Mouse (Mus musculus) Patski (cell line): Measurements from ENCODE around the gene Egr2. TPM values are rescaled to one million over a fixed set of nuclear protein-coding genes. Genes with fewer than 3 reads are reported as not detected.

Source experiments
- ATAC-seq: fragments of 100-300 bp; one replicate; pipeline ENCODE4 v1.8.0; 2021
- CTCF ChIA-PET: fragments of 350-600 bp; sonication (Branson Sonifier 250); formaldehyde crosslinking; loops from one replicate; lab custom pipeline; 2022; ENCODE audit warnings: inconsistent platforms; lab: Charles Lee
- POLR2A ChIA-PET: fragments of 350-600 bp; sonication (Branson Sonifier 250); formaldehyde crosslinking; loops from one replicate; lab custom pipeline; 2022; ENCODE audit warnings: antibody characterized with exemption, inconsistent platforms; lab: Charles Lee
- DNase-seq: peaks from one replicate; pipeline ENCODE4 v3.0.0-alpha.2; 2011; ENCODE audit warnings: low read depth, low spot score
- H3K27me3 ChIP-seq: fragments of 371-371 bp; one replicate; pipeline ENCODE4 v1.5.1; 2021
- CTCF ChIP-seq: fragments of 100-300 bp; IDR thresholded peaks from one replicate; pipeline ENCODE4 v1.5.1; 2021
- in situ Hi-C: fragments of 300-500 bp; cut with MboI; formaldehyde crosslinking; loops from 3 replicates; pipeline ENCODE4 v1.11.1; 2018; ENCODE audit warnings: low pct_unique_long_range_greater_than_20kb, mixed read lengths
- polyA plus RNA-seq: library from polyadenylated mRNA; unstranded; gene quantifications from one replicate; pipeline ENCODE4 v1.2.3, GENCODE M21; 2021

Gene Egr2
- polyA plus RNA-seq: 2.4 TPM

GRCm38 (mm10) chr10:67535256-67535655 is at the start of gene Egr2:
TSS of gene Egr2 (plus strand) at chr10:67535475.
- ATAC-seq (no peak), DNase-seq (no peak)
- in situ Hi-C loops: loop anchor here (5.0 to 10.0 kb wide), 3 partner anchors 192 to 450 kb away; no protein-coding TSS in a partner anchor
- CTCF ChIA-PET: interaction anchor here (1.2 to 1.9 kb wide), 2 partner anchors 220 to 230 kb away, joined by 6 read pairs; no protein-coding TSS in a partner anchor
- POLR2A ChIA-PET: no interaction called here
- no peak for TF ChIP-seq CTCF
- peaks cover 42% of the 10 kb centered on the region for H3K27me3 ChIP-seq

GRCm38 (mm10) chr10:67487496-67487895 is 47.8 kb upstream of the Egr2 start:
- ChIA-PET CTCF (no interaction called here), POLR2A (interaction anchor here (0.7 kb wide), 1 partner anchor 49 kb away, joined by 4 read pairs; no protein-coding TSS in a partner anchor)
- H3K27me3 ChIP-seq: no peaks in the 10 kb centered on the region
- in situ Hi-C loops: no loop called here
- no peak for TF ChIP-seq CTCF
- DNase-seq: peak; percentile 89
- peak; percentile 78 for ATAC-seq

GRCm38 (mm10) chr10:67489836-67490235 is 45.4 kb upstream of the Egr2 start:
- in situ Hi-C loops: no loop called here
- no peak for DNase-seq
- TF ChIP-seq CTCF: no peak
- no peaks in the 10 kb centered on the region for H3K27me3 ChIP-seq
- ChIA-PET POLR2A (no interaction called here), CTCF (no interaction called here)
- ATAC-seq: no peak

- no peak for DNase-seq
- ATAC-seq: no peak
- ChIA-PET POLR2A (no interaction called here), CTCF (no interaction called here)
- no peak for TF ChIP-seq CTCF
- H3K27me3 ChIP-seq: no peaks in the 10 kb centered on the region
- in situ Hi-C loops: no loop called here
These were observed 44.6 kb upstream of the Egr2 start for GRCm38 (mm10) chr10:67490632-67491031.

GRCm38 (mm10) chr10:67492161-67492571 is 43.1 kb upstream of the Egr2 start:
- TF ChIP-seq CTCF: no peak
- H3K27me3 ChIP-seq: no peaks in the 10 kb centered on the region
- in situ Hi-C loops: no loop called here
- DNase-seq (no peak), ATAC-seq (no peak)
- POLR2A ChIA-PET: interaction anchor here (0.5 kb wide), 1 partner anchor 11 kb away, joined by 4 read pairs; no protein-coding TSS in a partner anchor
- CTCF ChIA-PET: interaction anchor here (1.4 kb wide), 1 partner anchor 28 kb away, joined by 3 read pairs; no protein-coding TSS in a partner anchor

GRCm38 (mm10) chr10:67493556-67493955 is 41.7 kb upstream of the Egr2 start:
- no peak for TF ChIP-seq CTCF
- no peak for DNase-seq
- no peak for ATAC-seq
- in situ Hi-C loops: no loop called here
- H3K27me3 ChIP-seq: no peaks in the 10 kb centered on the region
- CTCF ChIA-PET: interaction anchor here (1.3 kb wide), 1 partner anchor 18 kb away, joined by 3 read pairs; no protein-coding TSS in a partner anchor
- POLR2A ChIA-PET: no interaction called here

GRCm38 (mm10) chr10:67497144-67497892 is 38.0 kb upstream of the Egr2 start:
- POLR2A ChIA-PET: interaction anchor here (0.5 kb wide), 1 partner anchor 682 kb away, joined by 3 read pairs; no protein-coding TSS in a partner anchor
- CTCF ChIA-PET: interaction anchor here (1.1 kb wide), 1 partner anchor 19 kb away, joined by 3 read pairs; no protein-coding TSS in a partner anchor
- H3K27me3 ChIP-seq: peaks cover 4% of the 10 kb centered on the region
- no peak for DNase-seq
- no peak for ATAC-seq
- no peak for TF ChIP-seq CTCF
- in situ Hi-C loops: no loop called here

- no peak for ATAC-seq
- TF ChIP-seq CTCF: no peak
- POLR2A ChIA-PET: interaction anchor here (0.5 kb wide), 1 partner anchor 681 kb away, joined by 3 read pairs; no protein-coding TSS in a partner anchor
- DNase-seq: no peak
- peaks cover 4% of the 10 kb centered on the region for H3K27me3 ChIP-seq
- CTCF ChIA-PET: interaction anchor here (1.1 kb wide), 1 partner anchor 19 kb away, joined by 3 read pairs; no protein-coding TSS in a partner anchor
- in situ Hi-C loops: no loop called here
These were observed 37.3 kb upstream of the Egr2 start for GRCm38 (mm10) chr10:67497951-67498350.

GRCm38 (mm10) chr10:67503320-67503995 is 31.8 kb upstream of the Egr2 start:
- in situ Hi-C loops: no loop called here
- ATAC-seq (no peak), DNase-seq (no peak)
- H3K27me3 ChIP-seq: peaks cover 4% of the 10 kb centered on the region
- ChIA-PET POLR2A (no interaction called here), CTCF (interaction anchor here (1.4 kb wide), 1 partner anchor 18 kb away, joined by 4 read pairs; no protein-coding TSS in a partner anchor)
- TF ChIP-seq CTCF: no peak

GRCm38 (mm10) chr10:67504046-67504445 is 31.2 kb upstream of the Egr2 start:
- ATAC-seq: no peak
- TF ChIP-seq CTCF: no peak
- ChIA-PET CTCF (interaction anchor here (1.4 kb wide), 1 partner anchor 18 kb away, joined by 4 read pairs; no protein-coding TSS in a partner anchor), POLR2A (no interaction called here)
- in situ Hi-C loops: no loop called here
- H3K27me3 ChIP-seq: peaks cover 4% of the 10 kb centered on the region
- DNase-seq: no peak
